Mouse (Mus musculus) thymus, adult 2 months (tissue): Measurements from ENCODE around the gene Scfd2.

Experiments used
- CTCF ChIP-seq: fragments of 200-500 bp; IDR thresholded peaks from 2 replicates; pipeline ENCODE4 v1.5.1; 2012; ENCODE audit warnings: mild to moderate bottlenecking, control low read depth, low read length, moderate library complexity, borderline replicate concordance; ENCODE audit not compliant: control insufficient read depth, poor library complexity, insufficient read depth; ENCODE audit errors: extremely low read depth
- POLR2A ChIP-seq: fragments of 200-500 bp; IDR thresholded peaks from 2 replicates; pipeline ENCODE4 v1.6.1; 2012; ENCODE audit warnings: mild to moderate bottlenecking, low read length, control low read depth, moderate library complexity; ENCODE audit not compliant: control insufficient read depth, poor library complexity, insufficient read depth; ENCODE audit errors: extremely low read depth

DNA sequence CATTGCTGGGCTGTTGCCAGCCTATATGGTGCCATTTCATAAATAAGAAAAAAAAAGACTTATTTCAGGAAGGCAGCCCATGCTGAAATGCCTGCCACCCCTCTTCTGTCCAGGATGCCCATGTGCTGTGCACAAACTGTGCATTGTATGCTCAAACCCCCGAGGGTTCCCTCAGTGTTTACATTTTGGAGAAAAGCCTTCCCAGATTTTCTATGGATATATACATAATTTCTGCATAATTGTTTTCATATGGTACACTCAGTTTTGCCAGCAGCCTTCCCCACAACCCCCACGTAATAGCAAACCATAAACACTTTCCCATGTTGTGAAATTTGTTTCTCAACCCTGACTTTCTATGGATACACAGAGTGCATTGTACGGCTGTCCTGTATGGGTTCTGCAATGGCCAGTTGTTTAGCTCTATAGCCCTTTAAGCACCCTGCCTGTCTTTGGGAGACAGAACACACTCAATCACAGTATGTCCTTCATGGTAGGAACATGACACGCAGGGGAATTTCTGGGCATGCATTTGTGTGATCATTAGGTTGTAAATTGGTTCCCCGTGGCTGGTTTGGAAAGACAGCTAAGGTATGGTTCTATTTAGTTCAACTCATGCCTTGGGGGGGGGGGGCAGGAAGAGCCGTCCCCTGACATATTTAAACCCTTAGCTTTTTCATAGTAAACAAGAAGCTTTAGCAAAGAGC lies 372.5 kb downstream of the Scfd2 start:
- TF ChIP-seq CTCF (no peak), POLR2A (no peak)
